Mouse (Mus musculus) erythroblast, embryonic 14.5 days (primary cell): ENCODE results near the gene Clec2i.

Experiments used
- GATA1 ChIP-seq: IDR thresholded peaks from 2 replicates; pipeline ENCODE4 v1.6.1; 2012; ENCODE audit warnings: low read length, inconsistent platforms, mixed read lengths
- TAL1 ChIP-seq: IDR thresholded peaks from 3 replicates; pipeline ENCODE4 v1.6.1; 2012; ENCODE audit warnings: low read length, inconsistent platforms, mixed read lengths

DNA sequence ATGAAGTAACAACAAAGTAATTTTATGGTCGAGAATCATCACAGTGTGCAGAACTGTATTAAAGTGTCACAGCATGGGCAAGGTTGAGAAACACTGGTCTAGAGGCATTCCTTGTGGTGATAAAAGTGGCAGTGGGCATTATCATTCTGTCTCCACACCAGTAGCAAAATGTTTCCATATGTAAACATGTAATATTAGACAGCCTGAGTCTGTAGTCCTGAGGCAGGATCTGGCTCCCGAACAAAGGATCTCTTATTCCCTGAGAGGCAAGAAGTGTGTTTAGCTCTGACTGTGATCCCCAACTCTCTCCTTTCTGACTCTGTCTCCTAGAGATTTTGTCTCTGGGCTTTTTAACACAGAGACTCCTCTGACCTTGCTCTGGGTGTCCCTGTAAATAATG is 45.7 kb downstream of the Clec2i start:
- TF ChIP-seq TAL1 = no peak
- no peak for TF ChIP-seq GATA1
